Mouse (Mus musculus): Measurements from ENCODE around the gene Zscan4e. TPM values are rescaled to one million over a fixed set of nuclear protein-coding genes. Genes with fewer than 3 reads are reported as not detected.
"Not testable (repeated sequence)": the region's sequence is repeated elsewhere in the genome, so short reads cannot be mapped to it uniquely, and the experiment has no call there.

Zscan4e gene
- polyA plus RNA-seq (2016; fragmentation: Nextera tagmentation; extraction: Ambion mirVana): not detected in 2 replicates

DNA sequence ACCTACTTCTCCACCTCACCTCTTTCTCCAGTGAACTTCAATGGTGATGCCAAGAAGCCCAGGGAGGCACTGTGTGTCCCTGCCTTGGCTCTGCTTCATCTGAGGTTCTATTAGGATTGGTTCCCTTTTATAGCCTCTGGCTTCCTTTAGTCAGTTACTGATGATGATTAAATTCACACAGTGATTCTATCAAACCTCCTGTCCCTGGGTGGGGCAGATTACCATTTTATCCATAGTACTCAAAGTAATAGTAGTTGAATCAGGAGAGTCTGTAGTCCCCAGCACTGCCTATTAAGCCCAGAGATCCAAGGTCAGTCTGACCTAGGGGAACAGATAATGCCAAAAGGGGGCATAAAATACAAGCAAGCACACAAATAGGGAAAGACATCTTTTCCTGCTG lies at the start of gene Zscan4e:
TSS of gene Zscan4e (minus strand) at position 101 of the 400 bp plus-strand sequence.
- not testable (repeated sequence) for H3K4me2 ChIP-seq (replicated peaks); H3K9me3 ChIP-seq; H3K27me3 ChIP-seq (replicated peaks); H3K4me3 ChIP-seq; H3K4me1 ChIP-seq; H3K9ac ChIP-seq; H3K36me3 ChIP-seq; H3K27ac ChIP-seq; ATAC-seq (ENCODE audit: low FRiP score, low read depth)

Small RNAs within 50 kb of the gene (microRNA-seq; reads per million reads assigned to microRNA genes)
- not detected for gene Gm23087
- gene Gm26248: not detected

Other genes with a start within 250 kb of the Zscan4e start
- not detected in 2 replicates for gene Zscan4-ps1, start 241.0 kb downstream of the Zscan4e start, polyA plus RNA-seq (2016; fragmentation: Nextera tagmentation; extraction: Ambion mirVana)
- not detected in 2 replicates for gene Zscan4d, start 144.5 kb downstream of the Zscan4e start, polyA plus RNA-seq (2016; fragmentation: Nextera tagmentation; extraction: Ambion mirVana)
- gene Zscan4f, start 87.2 kb upstream of the Zscan4e start, polyA plus RNA-seq (2016; fragmentation: Nextera tagmentation; extraction: Ambion mirVana): not detected in 2 replicates
- gene Zscan4-ps2, start 203.6 kb upstream of the Zscan4e start, polyA plus RNA-seq (2016; fragmentation: Nextera tagmentation; extraction: Ambion mirVana): not detected in 2 replicates